Mouse (Mus musculus) neural tube, embryonic 14.5 days (tissue): ENCODE results near the gene Il1rl1. TPM values are rescaled to one million over a fixed set of nuclear protein-coding genes. Genes with fewer than 3 reads are reported as not detected.

ENCODE experiments used
- ATAC-seq: fragments of 200-750 bp; cut with Nextera tagmentation; 2 replicates; pipeline ENCODE4 v1.8.0; 2017; ENCODE audit warnings: low read depth, mild to moderate bottlenecking, moderate TSS enrichment, moderate library complexity
- H3K27ac ChIP-seq: fragments of 300-500 bp; sonication (generic); 2 replicates; pipeline ENCODE4 v1.5.1; 2014; ENCODE audit warnings: low read depth, mild to moderate bottlenecking, control low read depth, low read length, moderate library complexity, mixed read lengths
- H3K27me3 ChIP-seq: fragments of 300-500 bp; sonication (generic); 2 replicates; pipeline ENCODE4 v1.6.1; 2014; ENCODE audit warnings: low read length; ENCODE audit not compliant: control insufficient read depth, insufficient read depth
- H3K36me3 ChIP-seq: fragments of 300-500 bp; sonication (generic); 2 replicates; pipeline ENCODE4 v1.6.1; 2014; ENCODE audit warnings: low read length, mixed read lengths; ENCODE audit not compliant: control insufficient read depth, insufficient read depth
- H3K4me1 ChIP-seq: fragments of 300-500 bp; sonication (generic); 2 replicates; pipeline ENCODE4 v1.6.1; 2014; ENCODE audit warnings: low read length; ENCODE audit not compliant: control insufficient read depth, insufficient read depth
- H3K4me2 ChIP-seq: fragments of 300-500 bp; sonication (generic); 2 replicates; pipeline ENCODE4 v1.6.1; 2014; ENCODE audit warnings: mild to moderate bottlenecking, low read depth, low read length, control low read depth
- H3K4me3 ChIP-seq: fragments of 300-500 bp; sonication (generic); 2 replicates; pipeline ENCODE4 v1.5.1; 2014; ENCODE audit warnings: low read depth, low read length, control low read depth, mixed read lengths
- H3K9ac ChIP-seq: fragments of 300-500 bp; sonication (generic); replicated peaks from 2 replicates; pipeline ENCODE4 v1.6.1; 2014; ENCODE audit warnings: low read depth, mild to moderate bottlenecking, control low read depth, low read length, mixed read lengths
- H3K9me3 ChIP-seq: fragments of 300-500 bp; sonication (generic); 2 replicates; pipeline ENCODE4 v1.6.1; 2016; ENCODE audit warnings: low read length; ENCODE audit not compliant: control insufficient read depth
- WGBS: fragments of 180-500 bp; shearing (Covaris S2); extraction: QIAGEN DNeasy Blood & Tissue Kit; methylation state at CpG from one replicate; pipeline ENCODE4 v1.1.7; 2014; 5-methylcytosine and 5-hydroxymethylcytosine counted together
- polyA plus RNA-seq: library from polyadenylated mRNA; unstranded; fragments of >200 nt; fragmentation: Nextera tagmentation; extraction: Ambion mirVana; gene quantifications from 2 replicates; pipeline ENCODE4 v1.2.1, GENCODE M21; 2014

Il1rl1 gene
- polyA plus RNA-seq, 1 experiment from 2014 or later, result not detected

- H3K27me3 ChIP-seq, result no peaks in the 10 kb centered on the region
- H3K4me1 ChIP-seq, result no peaks in the 10 kb centered on the region
- no peaks in the 10 kb centered on the region for H3K36me3 ChIP-seq
- no peak overlapping the region for H3K27ac ChIP-seq
- ATAC-seq, result no peak
- H3K4me3 ChIP-seq, result no peak overlapping the region
- H3K4me2 ChIP-seq, result no peak overlapping the region
- WGBS, result 84% methylated on average over 7 of the region's 7 CpGs
- no peak overlapping the region for H3K9ac ChIP-seq
- H3K9me3 ChIP-seq, result no peaks in the 10 kb centered on the region
Measured at GRCm38 (mm10) chr1:40404682-40405081, 24.7 kb upstream of the Il1rl1 start.

GRCm38 (mm10) chr1:40409882-40410281 is 19.5 kb upstream of the Il1rl1 start:
- no peaks in the 10 kb centered on the region for H3K9me3 ChIP-seq
- no peak for ATAC-seq
- H3K4me1 ChIP-seq, result no peaks in the 10 kb centered on the region
- H3K27ac ChIP-seq, result no peak overlapping the region
- 63% methylated on average over 1 of the region's 1 CpGs for WGBS
- no peaks in the 10 kb centered on the region for H3K27me3 ChIP-seq
- H3K36me3 ChIP-seq, result no peaks in the 10 kb centered on the region
- no peak overlapping the region for H3K4me2 ChIP-seq
- H3K9ac ChIP-seq, result no peak overlapping the region
- H3K4me3 ChIP-seq, result no peak overlapping the region

GRCm38 (mm10) chr1:40413039-40413438 is 16.3 kb upstream of the Il1rl1 start:
- no peaks in the 10 kb centered on the region for H3K36me3 ChIP-seq
- no peaks in the 10 kb centered on the region for H3K9me3 ChIP-seq
- no peak overlapping the region for H3K9ac ChIP-seq
- H3K4me2 ChIP-seq, result no peak overlapping the region
- no peaks in the 10 kb centered on the region for H3K27me3 ChIP-seq
- 93% methylated on average over 1 of the region's 1 CpGs for WGBS
- no peak overlapping the region for H3K27ac ChIP-seq
- H3K4me3 ChIP-seq, result no peak overlapping the region
- no peak for ATAC-seq
- no peaks in the 10 kb centered on the region for H3K4me1 ChIP-seq

GRCm38 (mm10) chr1:40414276-40414675 is 15.1 kb upstream of the Il1rl1 start:
- H3K4me3 ChIP-seq, result no peak overlapping the region
- no peak overlapping the region for H3K27ac ChIP-seq
- H3K4me2 ChIP-seq, result no peak overlapping the region
- 81% methylated on average over 7 of the region's 7 CpGs for WGBS
- H3K4me1 ChIP-seq, result no peaks in the 10 kb centered on the region
- no peak overlapping the region for H3K9ac ChIP-seq
- H3K27me3 ChIP-seq, result no peaks in the 10 kb centered on the region
- no peaks in the 10 kb centered on the region for H3K36me3 ChIP-seq
- H3K9me3 ChIP-seq, result no peaks in the 10 kb centered on the region
- ATAC-seq, result no peak

- H3K27ac ChIP-seq, result no peak overlapping the region
- no peak overlapping the region for H3K4me2 ChIP-seq
- H3K27me3 ChIP-seq, result no peaks in the 10 kb centered on the region
- 79% methylated on average over 7 of the region's 7 CpGs for WGBS
- H3K4me1 ChIP-seq, result no peaks in the 10 kb centered on the region
- no peaks in the 10 kb centered on the region for H3K36me3 ChIP-seq
- no peak overlapping the region for H3K9ac ChIP-seq
- no peaks in the 10 kb centered on the region for H3K9me3 ChIP-seq
- no peak for ATAC-seq
- no peak overlapping the region for H3K4me3 ChIP-seq
Measured at GRCm38 (mm10) chr1:40414863-40415656, 14.3 kb upstream of the Il1rl1 start.

- H3K9me3 ChIP-seq, result no peaks in the 10 kb centered on the region
- no peaks in the 10 kb centered on the region for H3K4me1 ChIP-seq
- H3K27ac ChIP-seq, result no peak overlapping the region
- H3K36me3 ChIP-seq, result no peaks in the 10 kb centered on the region
- no peak overlapping the region for H3K9ac ChIP-seq
- no peak for ATAC-seq
- no peaks in the 10 kb centered on the region for H3K27me3 ChIP-seq
- H3K4me3 ChIP-seq, result no peak overlapping the region
- no peak overlapping the region for H3K4me2 ChIP-seq
- WGBS, result 94% methylated on average over 2 of the region's 2 CpGs
Measured at GRCm38 (mm10) chr1:40417034-40417433, 12.3 kb upstream of the Il1rl1 start.

- ATAC-seq, result no peak
- no peaks in the 10 kb centered on the region for H3K9me3 ChIP-seq
- H3K9ac ChIP-seq, result no peak overlapping the region
- no peak overlapping the region for H3K4me3 ChIP-seq
- no peak overlapping the region for H3K4me2 ChIP-seq
- 84% methylated on average over 5 of the region's 5 CpGs for WGBS
- H3K27me3 ChIP-seq, result no peaks in the 10 kb centered on the region
- no peaks in the 10 kb centered on the region for H3K36me3 ChIP-seq
- H3K4me1 ChIP-seq, result no peaks in the 10 kb centered on the region
- H3K27ac ChIP-seq, result no peak overlapping the region
Measured at GRCm38 (mm10) chr1:40418512-40418911, 10.9 kb upstream of the Il1rl1 start.

- no peaks in the 10 kb centered on the region for H3K36me3 ChIP-seq
- H3K4me2 ChIP-seq, result no peak overlapping the region
- no peak overlapping the region for H3K4me3 ChIP-seq
- no peaks in the 10 kb centered on the region for H3K4me1 ChIP-seq
- no peak overlapping the region for H3K27ac ChIP-seq
- H3K9me3 ChIP-seq, result no peaks in the 10 kb centered on the region
- H3K9ac ChIP-seq, result no peak overlapping the region
- no peaks in the 10 kb centered on the region for H3K27me3 ChIP-seq
- no peak for ATAC-seq
- 84% methylated on average over 6 of the region's 6 CpGs for WGBS
Measured at GRCm38 (mm10) chr1:40423892-40424291, 5.5 kb upstream of the Il1rl1 start.

GRCm38 (mm10) chr1:40427270-40427669 is 2.1 kb upstream of the Il1rl1 start:
- Histone ChIP-seq H3K4me3 (no peak overlapping the region), H3K9ac (no peak overlapping the region), H3K4me2 (no peak overlapping the region), H3K36me3 (no peaks in the 10 kb centered on the region), H3K9me3 (no peaks in the 10 kb centered on the region), H3K4me1 (no peaks in the 10 kb centered on the region), H3K27me3 (no peaks in the 10 kb centered on the region), H3K27ac (no peak overlapping the region)
- WGBS, result 94% methylated on average over 9 of the region's 9 CpGs
- ATAC-seq, result no peak
